Mouse (Mus musculus): ENCODE results near the gene Tsc22d2. TPM values are rescaled to one million over a fixed set of nuclear protein-coding genes. Genes with fewer than 3 reads are reported as not detected.
A peak's percentile ranks its signal among the peaks of the same experiment; 100 is the strongest.
"Not testable (repeated sequence)": the region's sequence is repeated elsewhere in the genome, so short reads cannot be mapped to it uniquely, and the experiment has no call there.

The Tsc22d2 gene
- total RNA-seq, 2 experiments from 2014 or later: 38.1 to 38.2 TPM

GRCm38 (mm10) chr3:58418724-58419705 lies 4.5 kb downstream of the Tsc22d2 start:
- no peak for DNase-seq (ENCODE audit: extremely low spot score in 1 of 2, low spot score in 1 of 2)

GRCm38 (mm10) chr3:58428861-58429260 lies 14.3 kb downstream of the Tsc22d2 start:
- DNase-seq (ENCODE audit: extremely low spot score in 1 of 2, low spot score in 1 of 2): no peak

- no peak for DNase-seq (ENCODE audit: extremely low spot score in 1 of 2, low spot score in 1 of 2)
These were observed 19.9 kb downstream of the Tsc22d2 start for GRCm38 (mm10) chr3:58434414-58434813.

GRCm38 (mm10) chr3:58448230-58448629 lies 33.7 kb downstream of the Tsc22d2 start:
- DNase-seq (ENCODE audit: extremely low spot score in 1 of 2, low spot score in 1 of 2): no peak

- DNase-seq (ENCODE audit: extremely low spot score in 1 of 2, low spot score in 1 of 2): no peak
These were observed 35.0 kb downstream of the Tsc22d2 start for GRCm38 (mm10) chr3:58449487-58449886.

GRCm38 (mm10) chr3:58454414-58455205 lies 40.1 kb downstream of the Tsc22d2 start:
- DNase-seq (ENCODE audit: extremely low spot score in 1 of 2, low spot score in 1 of 2): no peak

- DNase-seq (ENCODE audit: extremely low spot score in 1 of 2, low spot score in 1 of 2): no peak
These were observed 40.7 kb downstream of the Tsc22d2 start for GRCm38 (mm10) chr3:58455255-58455654.

GRCm38 (mm10) chr3:58469655-58470437 lies 55.3 kb downstream of the Tsc22d2 start:
- no peak for DNase-seq (ENCODE audit: extremely low spot score in 1 of 2, low spot score in 1 of 2)

GRCm38 (mm10) chr3:58475298-58475697 lies 60.8 kb downstream of the Tsc22d2 start:
- not testable (repeated sequence) for DNase-seq (ENCODE audit: extremely low spot score in 1 of 2, low spot score in 1 of 2)

GRCm38 (mm10) chr3:58478755-58479455 lies 64.4 kb downstream of the Tsc22d2 start:
- no peak for DNase-seq (ENCODE audit: extremely low spot score in 1 of 2, low spot score in 1 of 2)

- DNase-seq (ENCODE audit: extremely low spot score in 1 of 2, low spot score in 1 of 2): no peak
These were observed 71.4 kb downstream of the Tsc22d2 start for GRCm38 (mm10) chr3:58485883-58486282.

- DNase-seq (ENCODE audit: extremely low spot score in 1 of 2, low spot score in 1 of 2): no peak
These were observed 72.6 kb downstream of the Tsc22d2 start for GRCm38 (mm10) chr3:58487121-58487520.

- DNase-seq (ENCODE audit: extremely low spot score in 1 of 2, low spot score in 1 of 2): no peak
These were observed 73.7 kb downstream of the Tsc22d2 start for GRCm38 (mm10) chr3:58487999-58488775.

GRCm38 (mm10) chr3:58490787-58491186 lies 76.3 kb downstream of the Tsc22d2 start:
- peak; percentile 13 to 51 for DNase-seq (ENCODE audit: extremely low spot score in 1 of 2, low spot score in 1 of 2)

- DNase-seq (ENCODE audit: extremely low spot score in 1 of 2, low spot score in 1 of 2): no peak
These were observed 79.1 kb downstream of the Tsc22d2 start for GRCm38 (mm10) chr3:58493621-58494020.

- DNase-seq (ENCODE audit: extremely low spot score in 1 of 2, low spot score in 1 of 2): no peak
These were observed 87.4 kb downstream of the Tsc22d2 start for GRCm38 (mm10) chr3:58501961-58502360.

- DNase-seq (ENCODE audit: extremely low spot score in 1 of 2, low spot score in 1 of 2): no peak
These were observed 89.3 kb downstream of the Tsc22d2 start for GRCm38 (mm10) chr3:58503720-58504333.

- DNase-seq (ENCODE audit: extremely low spot score in 1 of 2, low spot score in 1 of 2): no peak
These were observed 90.2 kb downstream of the Tsc22d2 start for GRCm38 (mm10) chr3:58504676-58505075.
